Mouse (Mus musculus): Measurements from ENCODE around the gene Nr2e1.

GRCm38 (mm10) chr10:42590261-42591184 lies 7.1 kb upstream of the Nr2e1 start:
- no peak for TF ChIP-seq CTCF (IDR thresholded peaks at IDR 0.05; ENCODE audit: borderline replicate concordance, extremely low read depth, insufficient read depth, insufficient read length)
- no peak for TF ChIP-seq POLR2A (IDR thresholded peaks at IDR 0.05; ENCODE audit: borderline replicate concordance, extremely low read depth, insufficient read depth, insufficient read length, poor library complexity, severe bottlenecking)

Measured in brain, embryonic 14.5 days (tissue).